In genomic region chr7:100234264-100234885, GRCm38 (mm10) we compare ENCODE assay signal across 10 mouse cellular contexts. TPM values are rescaled to one million over a fixed set of nuclear protein-coding genes. Genes with fewer than 3 reads are reported as not detected.
A peak's percentile ranks its signal among the peaks of the same experiment; 100 is the strongest.
DNase-seq lines count a peak whose midpoint lies in the region; ATAC-seq lines count a peak whose summit lies in the region.
"Had no signal": no experiment of that assay in that cellular context is flagged by ENCODE, and none has a peak within 500 bp of the region (broad histone marks: within the 10 kb centered on the region; RNA-seq: fewer than 3 reads in every experiment).

No protein-coding gene starts in this region.

- no peak overlapping the region for H3K4me3 ChIP-seq in liver, embryonic 12.5 days
- no peak overlapping the region for H3K4me3 ChIP-seq in midbrain, embryonic 10.5 days
- H3K4me3 ChIP-seq: erythroblast, embryonic 14.5 days; lung, embryonic 15.5 days had no signal

- no peaks in the 10 kb centered on the region for H3K9me3 ChIP-seq in liver, embryonic 12.5 days (replicated peaks)
- H3K9me3 ChIP-seq in midbrain, embryonic 10.5 days (replicated peaks), result no peaks in the 10 kb centered on the region
- H3K9me3 ChIP-seq: lung, embryonic 15.5 days had no signal

- 0 out of 2 replicates have a peak overlapping the region, but pooled peaks have one; percentile 49 for H3K27ac ChIP-seq in liver, embryonic 12.5 days
- H3K27ac ChIP-seq in midbrain, embryonic 10.5 days (replicated peaks), result no peak overlapping the region
- H3K27ac ChIP-seq: lung, embryonic 15.5 days had no signal

- H3K4me2 ChIP-seq in liver, embryonic 12.5 days, result no peak overlapping the region
- H3K4me2 ChIP-seq: lung, embryonic 15.5 days had no signal

- H3K27me3 ChIP-seq in liver, embryonic 12.5 days (replicated peaks), result no peaks in the 10 kb centered on the region
- H3K27me3 ChIP-seq in midbrain, embryonic 10.5 days (ENCODE audit: low read depth, poor library complexity, severe bottlenecking), result 0 out of 2 replicates have a peak, but pooled peaks cover 1% of the 10 kb centered on the region
- H3K27me3 ChIP-seq: lung, embryonic 15.5 days had no signal

- H3K36me3 ChIP-seq in liver, embryonic 12.5 days, result no peaks in the 10 kb centered on the region
- H3K36me3 ChIP-seq in midbrain, embryonic 10.5 days, result no peaks in the 10 kb centered on the region
- H3K36me3 ChIP-seq: lung, embryonic 15.5 days had no signal

- H3K9ac ChIP-seq in liver, embryonic 12.5 days, result no peak overlapping the region
- H3K9ac ChIP-seq: lung, embryonic 15.5 days had no signal

- peaks cover 15% of the 10 kb centered on the region for H3K4me1 ChIP-seq in liver, embryonic 12.5 days
- peaks cover 3% of the 10 kb centered on the region; the same call in 1 of the 2 replicates for H3K4me1 ChIP-seq in midbrain, embryonic 10.5 days

- no peak for ATAC-seq in liver, embryonic 12.5 days

- WGBS in liver, embryonic 12.5 days (ENCODE audit: insufficient replicate concordance), result 57% methylated on average over 7 of the region's 7 CpGs
- WGBS in midbrain, embryonic 10.5 days, result 71% methylated on average over 7 of the region's 7 CpGs

- peak; percentile 18 for DNase-seq in layer of hippocampus, adult 9-11 months
- no peak for DNase-seq in layer of hippocampus, adult 9-10 months (ENCODE audit: low spot score)
- DNase-seq in ES-CJ7 (ENCODE audit: low read depth, low spot score), result peak; percentile 23
- peak; percentile 41 to 65 for DNase-seq in adrenal gland, postnatal 36 days
- DNase-seq in gastrocnemius, postnatal 25 days, result peak; percentile 11
- peak; percentile 30 to 70 for DNase-seq in spleen, postnatal 4 days (ENCODE audit: low spot score in 2 of 2)
- no peak for DNase-seq in midbrain, embryonic 10.5 days (ENCODE audit: low spot score)

RNA-seq across cellular contexts. Expression of gene Pgm2l1, which starts 7.2 kb away (rescaled TPM):
- total RNA-seq in adrenal gland, postnatal 36 days (2021), result 1 to 10 TPM; 5.7 to 8.9 TPM
- total RNA-seq in gastrocnemius, postnatal 25 days (2021), result 10 to 100 TPM; 13.0 to 15.0 TPM
- 2.3 and 2.7 TPM in 2 replicates for polyA plus RNA-seq in liver, embryonic 12.5 days (2016; fragmentation: Nextera tagmentation; extraction: Ambion mirVana)
- polyA plus RNA-seq in midbrain, embryonic 10.5 days (2016; fragmentation: Nextera tagmentation; extraction: Ambion mirVana), result 4.5 and 7.3 TPM in 2 replicates

RNA-seq across cellular contexts. Expression of gene P4ha3, which starts 50.9 kb away (rescaled TPM):
- 1 to 10 TPM; 1.2 to 1.4 TPM for total RNA-seq in adrenal gland, postnatal 36 days (2021)
- total RNA-seq in gastrocnemius, postnatal 25 days (2021), result under 1 TPM; 0.61 to 0.75 TPM
- polyA plus RNA-seq in liver, embryonic 12.5 days (2016; fragmentation: Nextera tagmentation; extraction: Ambion mirVana), result 1.8 and 2.2 TPM in 2 replicates
- 1.4 and 3.1 TPM in 2 replicates for polyA plus RNA-seq in midbrain, embryonic 10.5 days (2016; fragmentation: Nextera tagmentation; extraction: Ambion mirVana)
- polyA plus RNA-seq: erythroblast, embryonic 14.5 days had no signal

RNA-seq across cellular contexts. Expression of gene Kcne3, which starts 58.1 kb away (rescaled TPM):
- total RNA-seq in adrenal gland, postnatal 36 days (2021), result 1 to 10 TPM in 1 of 2 experiments, under 1 TPM in 1; 0.99 to 1.5 TPM
- under 1 TPM in 1 of 2 experiments, not detected in 1; 0.70 TPM for total RNA-seq in gastrocnemius, postnatal 25 days (2021)
- 3.4 and 4.4 TPM in 2 replicates for polyA plus RNA-seq in liver, embryonic 12.5 days (2016; fragmentation: Nextera tagmentation; extraction: Ambion mirVana)
- 2.9 and 6.7 TPM in 2 replicates for polyA plus RNA-seq in midbrain, embryonic 10.5 days (2016; fragmentation: Nextera tagmentation; extraction: Ambion mirVana)
- polyA plus RNA-seq: erythroblast, embryonic 14.5 days had no signal

Comparison
In these comparisons a context has a peak if more than half of its experiments do, and no peak if none do; other contexts are left out.
1. DNase-seq: peak in layer of hippocampus, adult 9-11 months (single experiment), ES-CJ7 (single experiment), adrenal gland, postnatal 36 days (2 of 2), gastrocnemius, postnatal 25 days (single experiment) and spleen, postnatal 4 days (2 of 2); none in layer of hippocampus, adult 9-10 months (single experiment) and midbrain, embryonic 10.5 days (single experiment).